Mouse (Mus musculus): ENCODE measurements around the gene Pnliprp2. TPM values are rescaled to one million over a fixed set of nuclear protein-coding genes. Genes with fewer than 3 reads are reported as not detected.

The Pnliprp2 gene
- total RNA-seq, 1 experiment from 2014 or later = not detected

DNA sequence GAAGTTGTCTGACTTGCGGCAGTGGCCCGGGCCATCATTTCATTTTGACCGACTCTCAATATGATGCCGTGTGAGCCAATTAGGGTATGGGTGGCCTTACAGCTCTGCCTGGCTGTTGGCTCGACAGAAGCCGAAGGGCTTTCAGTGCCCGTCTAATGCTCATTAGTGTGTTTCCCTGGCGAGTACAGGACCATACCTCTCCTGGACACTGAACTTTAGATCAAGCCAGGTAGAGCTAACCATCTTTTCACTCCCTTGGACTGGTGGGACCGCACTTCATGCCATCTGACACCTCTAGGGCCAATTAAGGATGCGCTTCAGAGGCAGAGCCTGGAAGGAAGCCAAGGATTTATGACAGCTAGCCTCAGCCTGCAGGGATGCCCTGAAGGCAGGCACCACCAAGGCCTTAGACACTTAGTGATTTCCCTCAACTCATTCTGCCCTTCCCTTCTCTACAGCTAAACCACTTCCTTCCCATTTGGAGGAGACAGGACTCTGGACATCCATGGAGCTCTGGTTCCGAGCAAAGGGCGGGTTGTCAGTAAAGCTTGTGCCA is 35.7 kb downstream of the Pnliprp2 start:
- no peak for DNase-seq

DNA sequence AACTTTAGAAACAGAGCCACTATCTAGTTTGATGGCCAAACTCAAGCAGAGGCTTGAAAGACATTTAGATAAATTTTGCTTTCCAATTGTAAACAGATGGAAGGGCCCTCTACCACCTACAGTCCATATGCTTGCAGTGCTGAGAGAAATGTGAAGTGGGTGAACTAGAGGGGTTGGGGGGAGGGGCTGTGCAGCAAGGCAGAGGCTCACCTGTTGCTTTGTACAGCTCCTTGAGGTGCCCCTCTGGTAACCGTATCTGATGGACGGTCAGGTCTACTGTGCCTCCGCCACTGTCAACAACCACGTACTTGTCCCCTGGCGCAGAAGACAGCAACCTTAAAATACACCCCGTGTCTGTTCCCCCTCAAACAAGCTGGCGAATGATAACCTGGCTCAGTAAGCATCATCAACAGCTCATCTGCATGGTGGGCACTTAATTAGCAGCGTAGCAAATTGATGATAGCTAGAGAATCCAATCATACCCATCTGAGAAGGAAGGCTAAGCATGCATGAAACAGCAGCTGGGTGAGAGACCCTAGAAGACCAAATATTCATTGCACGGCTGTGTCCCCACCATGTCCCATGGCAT is 45.8 kb downstream of the Pnliprp2 start:
- DNase-seq = no peak

DNA sequence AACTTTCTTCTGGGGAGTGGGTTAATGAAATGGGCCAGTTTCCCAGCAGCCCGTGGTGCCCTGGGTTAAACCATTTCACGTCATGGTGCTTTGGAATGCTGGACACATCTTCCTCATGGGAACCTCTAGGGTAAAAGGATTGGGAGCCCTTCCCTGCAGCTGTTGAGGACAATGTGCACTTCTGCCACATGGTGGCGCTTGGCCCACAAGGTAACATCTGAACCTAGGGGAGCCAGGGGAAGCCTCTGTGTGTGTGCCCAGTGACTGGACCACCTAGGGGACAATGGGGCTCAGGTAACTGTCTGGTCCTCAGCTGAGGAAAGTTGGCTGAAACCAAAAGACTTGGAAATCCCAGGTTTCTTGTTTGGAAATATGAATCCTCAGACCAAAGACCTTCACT is 46.8 kb downstream of the Pnliprp2 start:
- DNase-seq = peak; percentile 73

DNA sequence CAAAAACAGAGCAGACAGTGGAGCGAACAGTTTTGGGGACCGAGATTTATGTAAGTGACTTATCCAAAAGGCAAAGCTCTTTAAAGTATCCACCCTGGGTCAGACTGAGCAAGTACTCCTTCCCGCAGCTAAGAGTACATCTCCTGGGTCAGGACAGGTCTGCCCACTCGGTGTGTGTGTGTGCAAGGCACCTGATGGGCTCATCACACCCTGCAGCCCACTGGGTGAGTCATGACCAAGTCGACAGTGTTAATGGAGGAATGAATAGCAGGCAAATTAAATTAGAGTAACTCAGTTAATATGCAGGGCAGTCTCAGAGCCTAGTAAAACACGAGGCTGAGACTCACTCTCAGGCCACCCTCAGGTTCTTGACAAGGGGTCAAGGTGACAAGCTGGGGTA is 49.3 kb downstream of the Pnliprp2 start:
- no peak for DNase-seq

DNA sequence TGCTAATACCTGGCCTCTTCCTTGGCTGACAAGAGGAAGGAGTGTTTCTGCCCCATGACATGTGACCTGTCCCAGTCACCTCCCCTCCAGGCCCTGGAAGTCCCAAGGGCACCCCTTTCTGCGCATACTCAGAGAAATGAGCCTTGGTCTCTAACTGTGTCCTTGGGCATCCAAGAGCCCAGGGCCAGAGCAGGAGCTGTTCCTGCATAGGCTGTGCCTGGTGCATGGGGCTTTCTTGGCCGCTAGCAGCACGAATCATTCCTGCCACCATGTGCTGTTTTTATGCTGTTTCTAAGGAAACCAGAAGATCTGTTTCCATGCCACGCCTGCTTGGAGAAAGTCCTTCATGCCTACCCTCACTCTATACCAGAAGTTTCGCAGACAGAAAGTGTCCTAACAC is 51.0 kb downstream of the Pnliprp2 start:
- DNase-seq = peak; percentile 65

DNA sequence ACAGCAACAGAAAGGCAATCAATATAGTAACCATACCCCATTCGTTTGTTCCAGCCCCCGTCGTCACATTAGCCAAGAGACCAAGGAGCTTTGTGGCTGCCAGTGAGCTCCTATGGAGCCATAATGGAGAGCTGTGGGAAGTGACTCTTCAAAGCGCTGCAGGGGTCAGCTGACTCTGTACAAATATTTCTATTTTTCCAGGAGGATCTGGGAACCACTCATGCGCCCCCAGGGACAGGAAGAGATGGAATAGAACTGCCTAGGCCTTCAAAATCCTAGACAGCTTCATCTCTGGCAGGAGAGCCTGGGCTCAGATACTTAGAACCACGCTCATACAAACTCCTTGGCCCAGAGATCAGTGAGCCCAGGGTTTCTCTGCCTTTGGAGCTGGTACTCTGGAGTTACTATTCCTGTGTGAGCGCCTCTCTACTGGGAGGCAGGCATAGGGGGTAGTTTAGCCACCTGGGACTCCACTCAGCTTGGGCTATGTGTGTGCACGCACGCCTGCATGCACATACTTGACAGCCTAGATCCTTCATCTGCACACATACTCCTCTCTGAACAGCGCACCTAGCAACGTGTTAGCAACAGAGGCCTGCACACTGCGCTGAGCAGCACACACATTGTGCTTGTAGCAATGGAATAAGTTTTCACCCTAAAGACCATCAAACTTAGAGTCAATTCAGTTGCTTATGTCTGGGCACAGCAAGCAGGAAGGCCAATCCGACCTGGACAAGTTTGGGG is 55.8 kb downstream of the Pnliprp2 start:
- DNase-seq = no peak

DNA sequence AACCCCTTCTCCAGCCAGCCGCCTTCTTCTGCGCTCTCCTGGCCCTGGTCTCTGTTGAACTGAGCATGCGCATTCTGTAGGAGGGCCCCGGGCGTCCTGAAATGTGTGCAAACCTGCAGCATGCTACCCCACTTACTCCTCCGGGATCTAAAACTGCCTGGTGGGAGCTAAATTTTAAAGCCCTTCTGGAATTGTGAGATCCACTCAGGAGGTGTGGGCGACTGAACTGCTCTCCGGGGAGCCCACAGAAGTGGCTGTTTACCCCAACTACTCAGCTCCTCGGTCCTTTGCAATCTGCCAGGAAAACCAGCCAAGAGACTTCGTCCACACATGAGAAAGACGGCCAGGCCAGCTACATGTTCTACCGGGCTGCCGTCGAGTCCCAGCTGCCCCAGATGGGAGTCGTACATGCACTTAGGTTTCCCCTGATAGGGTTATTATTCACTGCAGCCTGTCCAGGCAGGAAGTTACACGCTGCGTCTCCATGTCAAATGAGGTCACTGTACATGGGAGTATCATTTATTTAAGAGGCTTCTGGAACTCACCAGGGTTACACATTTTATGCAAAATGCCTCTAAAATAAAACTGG is 57.0 kb downstream of the Pnliprp2 start:
- DNase-seq = no peak

DNA sequence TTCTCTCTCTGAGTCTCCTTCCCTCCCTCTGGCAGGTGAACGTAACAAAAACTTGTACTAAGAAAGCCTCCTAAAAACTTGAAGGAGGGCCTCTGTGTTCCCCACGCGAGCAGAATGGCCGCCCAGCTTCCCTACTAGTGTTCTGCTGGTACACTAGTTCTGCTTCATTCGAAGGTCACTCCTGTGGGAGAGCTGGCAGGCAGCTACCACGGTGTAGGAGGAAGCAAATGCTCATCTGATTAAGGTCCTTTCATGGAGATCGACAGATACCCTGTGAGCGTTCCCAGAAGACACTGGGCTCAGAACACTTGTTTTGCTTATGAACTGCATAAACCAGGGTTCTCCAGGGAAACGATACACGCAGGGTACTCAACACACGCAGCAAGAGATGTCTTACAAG is 57.9 kb downstream of the Pnliprp2 start:
- DNase-seq = no peak

DNA sequence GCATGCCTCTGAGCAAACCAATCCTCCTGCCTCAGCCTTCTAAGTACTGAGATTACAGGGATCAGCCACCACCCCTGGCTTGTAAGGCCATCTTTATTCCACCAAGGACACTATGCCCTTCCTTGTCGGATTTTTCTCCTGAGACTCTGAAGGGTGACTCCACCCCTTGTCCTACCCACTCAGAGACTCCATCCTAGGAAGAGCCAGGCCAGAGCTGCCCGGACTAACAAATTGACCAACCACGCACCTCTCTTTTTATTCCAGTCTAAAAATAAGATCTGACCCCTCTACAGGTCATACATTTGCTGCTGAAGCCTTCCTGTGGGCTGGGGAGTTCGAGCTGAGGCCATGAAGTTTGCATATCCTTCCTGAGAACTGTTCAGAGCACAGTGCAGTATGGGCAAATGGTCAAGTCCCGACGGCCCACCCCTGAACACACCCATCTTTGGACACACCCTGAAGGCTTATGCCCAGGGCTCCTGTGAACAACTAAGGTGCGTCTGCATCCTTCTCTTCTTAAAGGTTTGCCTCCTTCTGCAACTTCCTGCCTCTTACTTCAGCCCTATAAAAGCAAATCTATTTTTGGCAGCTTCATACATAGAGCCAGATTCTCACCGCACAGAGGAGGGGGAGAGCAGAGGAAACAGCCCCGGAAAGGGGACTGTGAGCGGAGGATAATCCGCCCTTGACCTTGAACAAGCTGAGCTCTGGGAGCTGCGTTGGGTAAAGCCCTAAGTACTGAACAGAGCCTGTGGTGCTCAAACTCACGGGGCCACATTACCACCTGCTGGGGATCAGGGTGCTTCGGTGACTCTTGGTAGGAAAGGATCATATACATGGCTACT is 59.3 kb downstream of the Pnliprp2 start:
- DNase-seq = no peak

DNA sequence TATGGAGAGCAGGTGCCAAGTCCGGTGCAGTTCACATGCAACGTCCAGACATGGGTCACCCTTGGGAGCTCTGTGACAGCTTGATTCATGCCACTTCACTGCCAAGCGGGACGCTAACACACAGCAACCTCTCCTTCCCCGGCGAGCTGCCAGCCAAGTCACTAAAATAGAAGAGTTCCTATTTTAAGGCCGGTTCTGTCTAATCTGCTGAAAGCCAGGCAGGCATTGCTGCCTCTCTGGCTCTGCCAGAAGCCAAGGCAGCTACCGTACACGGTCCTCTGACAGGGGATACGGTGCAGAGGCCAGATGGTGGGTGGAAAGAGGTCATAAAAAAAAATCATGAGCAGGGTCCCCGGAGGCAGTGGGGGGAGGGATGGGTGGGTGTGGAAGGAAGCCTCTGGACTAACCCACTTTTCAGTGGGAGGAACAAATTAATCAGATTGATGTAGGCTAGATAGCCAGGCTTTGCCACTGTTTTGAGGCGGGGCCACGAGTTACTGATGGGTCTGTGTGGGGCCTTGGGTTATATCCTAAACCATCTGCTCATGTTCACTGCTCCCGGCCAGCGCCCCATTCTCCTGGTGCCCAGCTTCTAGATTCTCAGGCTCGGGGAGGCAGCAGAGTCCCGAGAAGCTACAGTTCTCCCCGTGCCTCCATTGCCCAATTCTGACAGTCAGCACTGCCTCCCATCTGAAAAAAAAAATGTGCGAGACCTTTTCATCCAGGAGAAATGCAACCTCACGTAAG is 63.1 kb downstream of the Pnliprp2 start:
- peak; percentile 84 for DNase-seq

DNA sequence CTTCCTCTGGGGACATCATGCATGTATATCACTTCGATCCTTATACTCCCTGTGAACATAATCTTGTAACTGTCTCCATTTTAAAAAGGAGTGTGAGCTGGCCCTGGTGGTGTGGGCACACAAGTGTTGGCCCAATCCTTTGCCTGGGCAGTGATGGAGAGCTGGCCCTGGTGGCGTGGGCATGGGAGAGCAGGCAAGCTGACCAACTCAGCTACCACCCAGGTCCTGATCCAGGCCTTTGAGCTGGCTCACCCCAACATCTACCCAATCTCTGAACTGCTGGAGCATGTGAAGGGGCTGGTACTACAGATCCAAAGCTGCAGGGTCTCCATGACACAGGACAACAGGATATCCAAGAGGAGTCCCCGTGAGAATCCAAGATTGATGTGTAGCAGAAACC is 63.8 kb downstream of the Pnliprp2 start:
- DNase-seq = no peak

DNA sequence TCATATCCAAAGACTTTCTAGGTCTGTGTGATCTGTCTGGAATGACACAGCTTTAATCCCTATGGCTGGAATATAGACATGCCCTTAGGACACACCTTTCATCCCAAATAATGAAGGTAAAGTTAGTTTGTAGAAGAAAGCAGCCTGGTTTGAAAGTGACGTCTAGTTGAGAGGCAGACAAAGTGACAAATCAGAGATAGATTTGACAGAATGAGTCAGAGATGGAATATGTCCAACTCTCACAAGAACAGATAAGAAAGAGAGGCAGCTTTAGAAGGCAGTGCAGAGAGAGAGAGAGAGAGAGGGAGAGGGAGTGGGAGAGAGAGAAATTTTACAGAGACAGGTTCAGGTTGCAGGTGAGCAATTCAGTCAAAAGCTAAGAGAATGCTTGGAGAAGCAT is 64.8 kb downstream of the Pnliprp2 start:
- no peak for DNase-seq

Other genes with a start within 250 kb of the Pnliprp2 start
- not detected in 2 replicates for gene Ccdc172, start 247.7 kb upstream of the Pnliprp2 start, total RNA-seq (2021)
- gene Pnlip, start 107.2 kb upstream of the Pnliprp2 start, total RNA-seq (2021) = not detected in 2 replicates
- not detected in 2 replicates for gene Pnliprp1, start 30.8 kb upstream of the Pnliprp2 start, total RNA-seq (2021)
- gene 1700019N19Rik, start 34.7 kb downstream of the Pnliprp2 start, total RNA-seq (2021) = not detected in 2 replicates
- gene Eno4, start 183.7 kb downstream of the Pnliprp2 start, total RNA-seq (2021) = 0.24 and 0.33 TPM in 2 replicates
- 115 and 119 TPM in 2 replicates for gene Hspa12a, start 183.9 kb downstream of the Pnliprp2 start, total RNA-seq (2021)

Measured in adrenal gland, postnatal 25 days (tissue).